Mouse (Mus musculus) adrenal gland, adult 8-10 months (tissue): ENCODE measurements at regions not wholly inside any gene's neighbourhood (a gene's known extent, or its start where the extent isn't known, plus 50 kb on each side); places are given as distances from the start of the nearest gene placed in this dataset.
A peak's percentile ranks its signal among the peaks of the same experiment; 100 is the strongest.
"Not testable (repeated sequence)": the region's sequence is repeated elsewhere in the genome, so short reads cannot be mapped to it uniquely, and the experiment has no call there.

Experiments
- DNase-seq: peaks from one replicate; pipeline ENCODE4 v3.0.0; 2022

- no peak for DNase-seq
Observed at GRCm38 (mm10) chr1:157048996-157049395, 59.5 kb downstream of the Tex35 start.

- DNase-seq = no peak
Observed at GRCm38 (mm10) chr1:157048201-157048923, 60.1 kb downstream of the Tex35 start.

- DNase-seq = no peak
Observed at GRCm38 (mm10) chr1:157047751-157048200, 60.7 kb downstream of the Tex35 start.

- no peak for DNase-seq
Observed at GRCm38 (mm10) chr1:157046760-157047182, 61.7 kb downstream of the Tex35 start.

DNA sequence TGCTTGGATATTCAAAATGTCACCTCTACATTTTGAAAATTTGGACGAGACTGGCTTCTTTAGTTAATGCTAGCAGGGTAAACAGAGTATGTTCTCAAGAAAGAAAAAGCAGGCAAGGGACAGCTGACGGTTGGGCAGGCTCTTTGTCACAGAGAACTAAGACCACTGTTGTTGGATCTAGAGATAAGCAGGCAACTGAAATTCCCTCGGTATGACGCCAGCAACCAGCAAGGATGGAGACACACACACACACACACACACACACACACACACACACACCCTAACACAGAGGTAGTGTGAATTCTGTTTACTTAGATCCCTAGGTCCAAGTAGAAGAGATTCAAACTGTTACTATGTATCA, 68.7 kb downstream of the Tex35 start:
- no peak for DNase-seq

- DNase-seq = peak; percentile 38
Observed at GRCm38 (mm10) chr1:157039016-157039835, 69.3 kb downstream of the Tex35 start.

GRCm38 (mm10) chr1:157038111-157039008, 70.1 kb downstream of the Tex35 start:
- no peak for DNase-seq

GRCm38 (mm10) chr1:157037246-157037991, 71.1 kb downstream of the Tex35 start:
- DNase-seq = no peak

DNA sequence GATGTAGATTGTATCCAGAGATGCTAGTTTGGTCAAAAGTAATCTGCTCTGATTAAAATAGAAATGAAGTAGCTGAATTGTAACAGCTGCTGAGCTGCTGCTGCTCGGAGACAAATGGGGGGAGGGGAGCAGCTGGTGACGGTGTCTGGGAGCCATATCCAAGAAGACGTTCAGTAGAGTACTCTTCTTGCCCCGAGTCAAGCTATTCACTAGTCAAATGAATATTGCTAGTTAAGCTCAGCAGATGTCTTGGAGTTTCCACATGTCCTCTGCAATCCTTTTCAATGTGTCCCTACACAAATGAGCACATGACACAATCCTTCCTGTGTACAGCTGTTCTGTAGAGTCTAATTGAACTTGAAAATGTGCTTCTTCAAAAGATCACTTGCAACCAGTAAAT, 71.7 kb downstream of the Tex35 start:
- no peak for DNase-seq

DNA sequence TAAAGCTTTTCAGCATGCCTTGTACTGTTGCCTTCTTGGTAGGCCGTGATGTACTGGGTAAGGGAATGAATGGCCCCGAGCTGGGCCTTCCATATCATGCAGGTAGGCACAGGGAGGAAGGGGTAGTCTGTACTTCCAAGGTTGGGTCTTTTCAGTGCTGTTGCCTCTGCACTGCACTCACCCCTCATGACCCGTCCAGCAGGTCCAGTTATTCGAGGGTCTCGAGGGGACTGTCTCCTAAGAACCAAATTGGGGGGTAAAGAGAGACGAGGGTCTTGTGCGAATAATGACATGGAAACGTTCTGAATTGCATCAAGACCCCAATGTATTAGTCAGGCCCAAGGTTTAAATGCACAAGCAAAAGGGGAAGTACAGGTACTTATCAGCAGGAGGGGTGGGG, 73.3 kb downstream of the Tex35 start:
- DNase-seq = not testable (repeated sequence)

- DNase-seq = no peak
Observed at GRCm38 (mm10) chr1:157028682-157029081, 79.8 kb downstream of the Tex35 start.

DNA sequence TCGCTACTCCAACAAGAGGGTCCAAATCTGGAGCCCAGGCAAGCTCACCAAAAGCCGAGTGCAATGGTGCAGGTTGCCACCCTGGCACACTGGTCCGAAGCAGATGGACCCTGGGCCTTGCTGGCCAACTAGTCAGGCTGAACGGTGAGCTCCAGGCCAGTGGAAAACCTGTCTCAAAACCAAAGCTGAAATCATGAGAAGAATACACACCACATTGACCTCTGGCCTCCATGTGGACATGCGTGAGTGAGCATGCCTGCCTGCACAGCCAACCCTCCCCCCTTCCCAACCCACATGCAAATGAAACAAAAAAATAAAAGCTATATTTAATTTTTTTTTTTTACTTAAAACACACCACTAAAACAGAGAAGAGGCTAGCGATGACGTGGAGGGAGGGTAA, 80.8 kb downstream of the Tex35 start:
- DNase-seq = no peak

DNA sequence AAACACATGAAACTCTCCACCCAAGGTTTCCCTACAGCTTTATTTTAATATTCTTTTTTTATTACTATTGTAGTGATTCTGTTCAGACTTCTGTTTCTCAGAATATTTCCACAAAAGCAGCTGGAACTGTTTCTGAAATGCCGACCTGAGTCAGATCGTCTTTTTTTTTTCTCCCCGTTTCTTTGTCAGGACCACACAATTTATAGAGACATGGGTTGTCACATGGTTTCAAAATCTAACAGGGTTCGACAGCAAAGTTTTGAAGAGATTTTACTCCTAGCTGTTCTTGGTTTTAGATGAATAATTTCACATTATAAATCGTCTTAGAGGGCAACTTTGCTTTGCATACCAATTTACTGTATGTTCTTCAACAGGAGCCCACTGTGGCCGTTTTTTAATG, 84.0 kb upstream of the Ralgps2 start:
- no peak for DNase-seq

GRCm38 (mm10) chr1:157022456-157023435, 83.3 kb upstream of the Ralgps2 start:
- DNase-seq = no peak

DNA sequence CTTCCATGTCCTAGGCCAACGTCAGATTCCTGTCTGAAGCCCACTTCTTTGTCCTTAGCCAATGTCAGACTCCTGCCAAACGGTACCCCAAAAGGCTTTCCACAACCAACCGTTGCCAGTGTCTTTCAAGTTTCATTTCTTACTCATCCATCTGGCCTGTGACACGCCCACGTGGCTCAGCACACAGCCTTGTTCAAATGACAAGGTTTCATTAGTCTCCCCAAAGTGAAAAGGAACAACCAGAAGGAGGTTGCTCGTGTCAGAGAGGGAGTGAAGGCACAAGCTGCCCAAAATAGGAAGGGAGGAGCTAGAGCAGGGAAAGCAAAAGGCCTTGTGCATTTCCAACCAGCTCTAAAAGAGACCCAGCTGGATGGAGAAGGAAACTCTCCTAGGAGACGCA, 80.5 kb upstream of the Ralgps2 start:
- peak; percentile 49 for DNase-seq

- no peak for DNase-seq
Observed at GRCm38 (mm10) chr1:157018726-157019125, 79.3 kb upstream of the Ralgps2 start.

DNA sequence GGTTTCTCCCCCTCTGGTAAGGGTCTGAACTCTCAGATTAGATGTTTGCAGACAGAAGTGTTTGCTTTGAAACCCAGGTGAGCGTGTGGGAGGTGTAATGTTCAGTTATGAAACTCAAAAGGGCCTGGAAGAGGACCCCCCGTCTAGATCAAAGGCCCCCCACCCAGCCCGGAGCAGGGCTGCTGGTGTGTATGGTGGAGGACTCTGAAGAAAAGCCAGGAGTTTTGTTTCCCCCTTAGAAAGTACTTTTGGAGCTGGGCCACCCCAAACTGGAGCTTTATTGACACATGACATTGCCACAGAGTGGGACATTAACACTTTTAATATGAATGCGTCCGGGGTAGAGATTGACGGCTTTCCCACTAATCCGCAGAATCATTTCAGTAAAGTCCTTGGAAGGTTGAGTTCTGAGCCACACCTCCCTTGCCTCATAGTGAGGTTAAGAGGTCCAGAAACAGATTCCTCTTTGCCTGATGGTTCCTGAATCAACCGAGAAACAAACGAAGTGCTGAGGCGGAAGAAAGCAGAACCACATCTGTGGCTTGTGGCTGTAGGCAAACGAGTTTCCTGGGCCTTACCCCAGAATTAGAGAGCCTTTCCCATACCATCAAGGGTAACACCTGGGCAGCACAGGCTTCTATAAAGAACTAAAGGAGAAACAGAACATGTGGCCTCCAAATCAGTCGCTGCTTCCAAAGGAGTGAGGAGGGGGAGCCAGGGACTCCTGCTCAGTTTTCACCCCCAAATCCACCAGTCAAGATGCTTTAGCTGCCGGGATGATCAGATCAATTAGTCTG, 78.0 kb upstream of the Ralgps2 start:
- DNase-seq = no peak

DNA sequence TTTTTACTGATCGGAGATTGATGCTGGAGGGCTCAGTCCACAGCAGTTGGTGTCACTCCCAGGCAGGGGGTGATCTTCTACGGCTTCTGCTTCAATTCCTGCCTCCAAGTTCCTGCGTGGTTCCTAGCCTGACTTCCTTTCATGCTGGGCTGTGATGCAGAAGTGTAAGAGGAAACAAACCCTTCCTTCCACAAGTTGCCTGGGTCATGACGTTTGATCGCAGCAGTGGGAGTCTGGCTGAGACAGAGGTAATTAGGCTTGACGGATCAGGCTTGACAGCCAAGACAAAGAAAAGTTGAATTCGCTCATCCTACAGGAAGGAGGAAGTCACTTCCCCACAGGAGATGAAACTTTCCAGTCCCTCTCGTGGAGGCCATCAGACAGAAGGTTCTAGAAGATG, 77.2 kb upstream of the Ralgps2 start:
- DNase-seq = no peak

DNA sequence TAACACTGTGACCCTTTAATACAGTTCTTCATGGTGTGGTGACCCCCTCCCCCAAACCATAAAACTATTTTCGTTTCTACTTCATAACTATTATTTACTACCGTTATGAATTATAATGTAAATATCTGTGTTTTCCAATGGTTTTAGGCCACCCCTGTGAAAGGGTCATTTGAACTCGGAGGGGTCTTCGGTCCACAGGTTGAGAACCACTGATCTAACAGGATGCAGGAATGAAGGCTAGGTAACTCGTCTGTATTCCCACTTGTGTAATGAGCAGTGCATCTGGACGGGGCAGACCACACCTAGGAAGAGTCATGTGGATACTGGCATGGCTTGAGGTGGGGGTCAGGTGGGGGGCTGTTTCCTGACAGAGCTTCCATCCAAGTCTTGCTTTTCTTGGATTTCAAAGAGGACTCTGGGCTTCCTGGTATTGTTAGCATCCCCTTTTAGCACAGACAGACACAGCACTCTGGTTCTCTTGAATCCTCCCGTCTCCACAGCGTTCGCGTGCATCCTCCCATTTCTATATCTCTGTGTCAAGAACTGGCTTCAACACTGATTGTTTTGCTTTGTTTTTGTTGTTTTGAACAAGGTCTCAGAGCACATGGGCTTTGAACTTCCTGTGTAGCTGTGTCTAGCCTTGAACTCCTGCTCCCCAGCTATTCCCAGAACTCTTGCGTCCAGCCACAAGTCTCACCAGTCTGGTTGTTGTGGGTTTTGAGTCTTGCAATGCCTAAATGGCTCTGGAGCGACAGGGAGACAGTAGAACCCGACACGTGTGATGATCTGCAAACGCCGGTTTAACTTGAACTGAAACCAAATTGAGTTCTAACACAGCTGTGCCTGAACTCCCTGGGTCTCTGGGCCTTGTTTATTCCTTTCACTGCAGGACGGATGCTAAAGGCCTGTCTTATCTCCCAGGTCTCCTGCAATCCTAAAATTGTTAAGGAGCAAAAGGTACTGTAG, 75.4 kb upstream of the Ralgps2 start:
- no peak for DNase-seq
